Mouse (Mus musculus) heart, adult 11 months (tissue): ENCODE data around the gene Pnmt.

Source experiments
- DNase-seq: peaks from one replicate; pipeline ENCODE4 v3.0.0; 2022

The Pnmt gene

GRCm38 (mm10) chr11:98384721-98385637 lies 1.3 kb upstream of the Pnmt start:
- peak; percentile 98 for DNase-seq

DNA sequence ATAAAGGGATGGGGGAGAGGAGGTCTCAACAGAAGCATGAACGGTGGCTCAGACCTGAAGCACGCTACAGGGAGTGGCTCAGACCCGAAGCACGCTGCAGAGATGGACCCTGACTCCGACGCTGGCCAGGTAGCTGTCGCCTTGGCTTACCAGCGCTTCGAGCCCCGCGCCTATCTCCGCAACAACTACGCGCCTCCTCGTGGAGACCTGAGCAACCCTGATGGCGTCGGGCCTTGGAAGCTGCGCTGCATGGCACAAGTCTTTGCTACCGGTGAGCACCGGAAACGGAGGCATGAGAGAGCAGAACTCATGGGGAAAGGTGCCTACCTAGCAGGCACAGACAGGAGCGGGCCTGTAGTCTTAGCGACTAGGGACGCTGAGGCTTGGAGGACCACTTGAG lies 346 bp downstream of the Pnmt start:
- peak; percentile 91 for DNase-seq

- peak; percentile 85 for DNase-seq
Observed at GRCm38 (mm10) chr11:98387056-98387577, 867 bp downstream of the Pnmt start.

- DNase-seq, result peak; percentile 83
Observed at GRCm38 (mm10) chr11:98388282-98388681, 2.0 kb downstream of the Pnmt start.

- DNase-seq, result peak; percentile 93
Observed at GRCm38 (mm10) chr11:98389221-98389780, 3.1 kb downstream of the Pnmt start.

DNA sequence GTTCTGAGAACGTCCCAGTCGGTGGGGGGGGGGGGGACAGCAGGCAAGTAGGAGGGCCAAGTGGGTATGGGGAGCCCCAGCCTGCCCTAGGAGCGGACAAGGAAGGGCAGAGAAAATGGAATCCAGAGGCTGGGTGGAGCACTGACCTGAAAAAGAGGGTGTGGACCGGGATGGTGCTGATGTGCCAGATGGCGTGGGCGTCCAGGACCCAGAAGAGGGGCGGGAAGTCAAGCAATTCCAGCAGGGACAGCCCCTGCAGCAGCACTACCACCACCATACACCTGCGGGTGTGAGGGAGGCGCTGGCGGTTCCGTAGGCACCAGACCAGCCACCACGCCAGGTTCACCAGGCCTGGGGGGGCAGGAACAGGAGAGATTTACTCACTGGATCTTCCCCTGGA lies 3.9 kb downstream of the Pnmt start:
- peak; percentile 89 for DNase-seq

- DNase-seq, result peak; percentile 88
Observed at GRCm38 (mm10) chr11:98392034-98392433, 5.8 kb downstream of the Pnmt start.

GRCm38 (mm10) chr11:98392645-98393044 lies 6.4 kb downstream of the Pnmt start:
- DNase-seq, result peak; percentile 83

DNA sequence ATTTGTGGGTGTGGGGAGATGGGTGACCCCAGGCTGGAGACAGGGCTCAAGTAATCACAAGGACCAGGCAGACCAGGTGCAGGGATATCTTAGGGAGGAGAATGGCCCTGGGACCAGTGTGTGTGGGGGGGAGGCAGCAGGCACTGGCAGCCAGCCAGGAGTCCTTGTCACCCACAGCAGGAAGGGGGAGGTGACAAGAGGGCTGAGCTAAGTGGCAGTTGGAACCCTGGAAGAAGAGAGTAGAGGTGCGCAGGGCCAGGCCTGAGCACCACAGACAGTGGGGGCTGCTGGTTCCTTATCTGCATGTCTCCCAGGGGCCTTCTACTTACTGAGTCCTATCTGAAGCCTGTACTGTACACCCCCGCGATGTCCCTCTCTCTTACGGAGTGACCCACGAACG lies 7.1 kb downstream of the Pnmt start:
- peak; percentile 97 for DNase-seq

DNA sequence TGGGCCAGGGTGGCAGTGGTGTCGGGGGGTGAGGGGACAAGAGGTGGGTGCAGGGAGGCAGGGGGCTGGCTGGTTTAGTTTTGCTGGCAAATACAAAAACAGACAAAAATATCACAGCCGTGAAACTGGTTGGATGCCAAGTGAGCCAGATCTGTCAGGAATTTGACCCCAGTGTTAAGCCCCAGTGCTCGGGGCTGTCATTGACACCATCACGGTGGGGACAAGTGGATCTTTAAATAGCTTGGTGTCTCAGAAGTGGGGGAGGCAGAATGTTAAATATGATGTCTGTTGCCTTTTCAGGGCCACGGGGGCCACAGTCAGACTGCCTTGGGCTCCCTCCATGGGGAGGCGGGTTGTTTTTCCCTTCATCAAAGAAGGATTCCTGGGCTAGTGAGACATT lies 8.1 kb downstream of the Pnmt start:
- peak; percentile 97 for DNase-seq

- DNase-seq, result peak; percentile 98
Observed at GRCm38 (mm10) chr11:98395041-98395440, 8.8 kb downstream of the Pnmt start.

DNA sequence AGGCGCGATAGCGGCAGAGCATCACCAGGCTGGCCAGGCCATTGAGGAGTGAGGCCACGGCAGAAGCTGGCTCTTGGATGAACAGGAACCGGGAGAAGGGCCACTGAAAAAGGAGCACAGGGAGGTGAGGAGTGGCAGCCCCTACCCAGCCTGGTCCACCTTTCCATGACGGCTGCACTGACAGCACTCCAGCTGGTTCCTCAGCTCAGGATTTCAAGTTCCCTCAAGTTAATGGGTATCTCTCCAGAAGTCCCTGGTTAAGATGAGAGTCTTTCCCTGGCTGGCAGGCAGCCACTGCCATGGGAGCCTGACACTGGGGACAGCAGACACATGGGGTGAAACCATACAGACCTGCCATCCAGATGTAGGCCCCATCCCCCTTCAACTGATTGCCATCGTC lies 11.7 kb downstream of the Pnmt start:
- peak; percentile 91 for DNase-seq

DNA sequence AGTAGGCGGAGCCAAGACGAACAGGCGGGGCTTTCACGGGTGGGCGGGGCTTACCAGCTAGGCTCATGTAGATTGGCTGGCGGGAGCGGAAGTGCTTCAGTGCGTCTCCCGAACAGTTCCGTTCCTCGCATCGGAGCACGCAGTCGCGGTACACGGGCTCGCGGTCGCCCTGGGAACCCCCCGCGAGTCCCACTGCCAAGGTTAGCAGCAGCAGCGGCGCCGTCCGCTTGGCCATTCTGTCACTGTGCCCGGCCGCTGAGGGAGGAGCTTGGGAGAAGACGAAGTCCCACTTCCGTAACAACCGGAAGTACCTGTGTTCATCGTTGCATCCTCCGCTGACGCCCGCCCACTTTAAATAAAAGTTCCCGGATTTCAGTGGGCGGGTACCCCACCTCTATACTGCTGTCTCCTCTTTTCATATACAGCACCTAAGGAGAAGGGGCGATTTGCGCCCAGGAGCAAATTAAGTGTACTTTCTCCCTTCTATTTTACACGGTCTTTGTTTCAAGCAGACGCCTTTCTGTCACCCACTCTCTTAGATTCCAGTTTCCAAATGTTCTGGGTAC lies 14.0 kb downstream of the Pnmt start, which contains the start of gene Pgap3:
Pgap3 (minus strand) TSS at position 330 of the 566 bp plus-strand sequence.
- DNase-seq, result peak; percentile 99

DNA sequence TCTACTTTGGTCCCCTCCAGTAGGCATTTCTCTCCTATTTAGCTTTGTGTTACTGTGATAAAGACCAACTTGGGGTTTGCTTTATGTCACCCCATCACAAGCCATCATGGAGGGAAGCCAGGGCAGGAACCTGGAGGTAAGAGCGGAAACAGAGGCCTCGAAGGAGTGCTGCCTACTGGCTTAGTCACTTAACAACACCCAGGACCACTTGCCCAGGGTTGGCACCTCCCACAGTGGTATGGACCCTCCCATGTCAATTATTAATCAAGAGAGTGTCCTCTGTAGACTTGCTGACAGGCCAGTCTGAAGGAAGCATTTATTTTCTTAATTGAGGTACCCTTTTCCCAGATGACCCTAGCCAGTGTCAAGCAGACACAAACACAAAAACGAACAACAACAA lies 14.6 kb downstream of the Pnmt start:
- peak; percentile 87 for DNase-seq

- DNase-seq, result no peak
Observed at GRCm38 (mm10) chr11:98406621-98407020, 20.4 kb downstream of the Pnmt start.

GRCm38 (mm10) chr11:98408872-98409271 lies 22.6 kb downstream of the Pnmt start:
- DNase-seq, result no peak

- DNase-seq, result no peak
Observed at GRCm38 (mm10) chr11:98409341-98409822, 23.1 kb downstream of the Pnmt start.

DNA sequence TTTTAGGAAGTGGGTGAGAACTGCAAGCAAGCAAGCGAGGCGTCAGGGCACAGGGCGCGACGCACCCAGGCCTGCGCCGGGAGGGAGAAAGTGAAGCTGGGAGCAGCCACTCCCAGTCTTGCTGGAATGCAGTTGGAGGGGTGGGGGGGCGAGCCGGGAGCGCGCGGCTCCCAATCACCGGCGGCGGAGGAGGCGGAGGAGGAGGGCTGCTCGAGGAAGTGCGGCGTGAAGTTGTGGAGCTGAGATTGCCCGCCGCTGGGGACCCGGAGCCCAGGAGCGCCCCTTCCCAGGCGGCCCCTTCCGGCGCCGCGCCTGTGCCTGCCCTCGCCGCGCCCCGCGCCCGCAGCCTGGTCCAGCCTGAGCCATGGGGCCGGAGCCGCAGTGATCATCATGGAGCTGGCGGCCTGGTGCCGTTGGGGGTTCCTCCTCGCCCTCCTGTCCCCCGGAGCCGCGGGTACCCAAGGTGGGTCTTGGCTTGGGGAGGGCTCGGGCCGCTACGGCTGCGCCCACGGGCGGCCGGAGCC lies 26.1 kb downstream of the Pnmt start, which contains the start of gene Erbb2:
Erbb2 (plus strand) TSS at position 198 of the 524 bp plus-strand sequence.
- peak; percentile 98 for DNase-seq

DNA sequence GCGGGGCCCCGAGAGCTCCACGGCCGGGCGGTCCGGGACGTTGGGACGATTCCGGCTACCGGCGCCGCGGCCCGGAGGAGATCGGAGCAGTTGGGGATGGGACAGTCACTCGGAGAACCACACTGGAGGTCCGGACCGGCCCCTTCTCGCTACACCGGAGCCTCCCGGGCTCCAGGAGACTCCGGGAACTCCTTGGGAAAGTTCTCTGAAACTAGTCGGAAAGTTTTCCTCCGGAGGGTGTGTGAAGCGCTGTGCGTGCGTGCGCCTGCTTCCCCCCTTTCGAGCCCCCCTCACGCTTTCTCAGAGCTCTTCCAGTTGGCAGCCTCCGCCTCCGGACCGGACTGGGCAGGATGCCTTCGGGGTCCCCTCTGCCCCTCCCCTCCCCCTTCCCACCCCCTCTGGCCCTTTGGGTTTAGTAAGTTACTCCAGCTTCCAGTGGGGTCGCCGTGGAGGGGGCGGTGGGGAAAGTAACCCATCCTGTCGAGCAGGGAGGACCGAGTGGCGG lies 26.6 kb downstream of the Pnmt start:
- DNase-seq, result peak; percentile 95

GRCm38 (mm10) chr11:98413731-98414130 lies 27.5 kb downstream of the Pnmt start:
- DNase-seq, result no peak

DNA sequence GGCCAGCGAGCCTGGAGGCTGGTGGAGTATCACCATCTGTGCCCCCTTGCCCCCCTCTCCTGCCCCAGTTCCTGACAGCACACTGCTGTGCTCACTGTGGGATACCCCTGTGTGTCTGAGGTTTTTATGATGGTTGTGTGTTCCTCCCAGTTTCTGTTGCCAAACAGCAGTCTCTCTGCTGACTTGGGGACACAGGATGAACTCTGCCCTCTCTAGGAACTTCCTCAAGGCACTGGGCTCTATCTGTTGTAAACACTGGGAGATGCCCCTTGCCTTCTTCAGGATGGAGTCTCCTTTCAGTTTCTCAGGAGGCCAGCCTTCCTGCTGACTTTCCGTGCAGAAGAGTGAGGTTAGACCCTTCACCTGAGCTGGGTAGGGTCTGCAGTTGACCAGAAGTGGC lies 27.9 kb downstream of the Pnmt start:
- DNase-seq, result no peak

GRCm38 (mm10) chr11:98417074-98417473 lies 30.8 kb downstream of the Pnmt start:
- DNase-seq, result no peak

DNA sequence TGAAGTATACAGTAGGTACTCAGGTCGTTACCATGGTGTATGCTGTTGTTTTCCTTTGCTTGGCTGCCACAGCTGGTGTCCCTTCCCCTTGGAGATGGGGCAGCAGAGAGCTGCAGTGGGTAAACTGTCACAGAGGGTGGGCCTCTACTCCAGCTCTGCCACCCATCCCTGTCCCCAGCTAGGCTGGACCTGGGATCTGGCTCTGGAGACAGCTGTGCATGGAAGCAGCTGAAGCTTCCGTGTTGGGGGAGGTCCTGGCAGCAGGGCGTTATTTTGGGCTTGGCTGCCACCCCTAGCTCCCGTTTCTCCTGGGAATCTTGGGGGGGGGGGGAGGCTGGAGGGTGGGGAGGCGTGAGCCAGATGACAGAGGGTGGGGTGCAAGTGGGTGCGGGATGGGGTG lies 32.0 kb downstream of the Pnmt start:
- DNase-seq, result no peak
